Mouse (Mus musculus) forebrain, embryonic 14.5 days (tissue): ENCODE data around the gene Kat6b. TPM values are rescaled to one million over a fixed set of nuclear protein-coding genes. Genes with fewer than 3 reads are reported as not detected.

ENCODE experiments used
- ATAC-seq: fragments of 200-750 bp; cut with Nextera tagmentation; 2 replicates; pipeline ENCODE4 v1.8.0; 2017; ENCODE audit warnings: mild to moderate bottlenecking, moderate library complexity
- DNase-seq: peaks from one replicate; pipeline ENCODE4 v3.0.0-alpha.2; 2015; ENCODE audit warnings: low spot score
- H3K27ac ChIP-seq: fragments of 300-500 bp; sonication (generic); 2 replicates; pipeline ENCODE4 v1.5.1; 2014; ENCODE audit warnings: low read depth, mild to moderate bottlenecking, control low read depth, low read length, moderate library complexity
- H3K27me3 ChIP-seq: fragments of 300-500 bp; sonication (generic); replicated peaks from 2 replicates; pipeline ENCODE4 v1.6.1; 2014; ENCODE audit warnings: low read length, control low read depth, mixed read lengths; ENCODE audit not compliant: control insufficient read depth, insufficient read depth
- H3K36me3 ChIP-seq: fragments of 300-500 bp; sonication (generic); 2 replicates; pipeline ENCODE4 v1.6.1; 2014; ENCODE audit warnings: low read length, control low read depth; ENCODE audit not compliant: control insufficient read depth, insufficient read depth
- H3K4me1 ChIP-seq: fragments of 300-500 bp; sonication (generic); 2 replicates; pipeline ENCODE4 v1.6.1; 2014; ENCODE audit warnings: antibody characterized with exemption, low read length, control low read depth; ENCODE audit not compliant: control insufficient read depth, insufficient read depth
- H3K4me2 ChIP-seq: fragments of 300-500 bp; sonication (generic); 2 replicates; pipeline ENCODE4 v1.6.1; 2014; ENCODE audit warnings: mild to moderate bottlenecking, control low read depth, low read length
- H3K4me3 ChIP-seq: fragments of 300-500 bp; sonication (generic); 2 replicates; pipeline ENCODE4 v1.5.1; 2014; ENCODE audit warnings: low read depth, low read length, control low read depth
- H3K9ac ChIP-seq: fragments of 300-500 bp; sonication (generic); 2 replicates; pipeline ENCODE4 v1.6.1; 2014; ENCODE audit warnings: mild to moderate bottlenecking, low read length, control low read depth, moderate library complexity
- H3K9me3 ChIP-seq: fragments of 300-500 bp; sonication (generic); replicated peaks from 2 replicates; pipeline ENCODE4 v1.6.1; 2016; ENCODE audit warnings: low read length, control low read depth, mixed read lengths; ENCODE audit not compliant: control insufficient read depth
- WGBS: fragments of 180-500 bp; shearing (Covaris S2); extraction: QIAGEN DNeasy Blood & Tissue Kit; methylation state at CpG from one replicate; pipeline ENCODE4 v1.1.7; 2014; 5-methylcytosine and 5-hydroxymethylcytosine counted together
- polyA plus RNA-seq: library from polyadenylated mRNA; unstranded; fragments of >200 nt; fragmentation: Nextera tagmentation; extraction: Ambion mirVana; gene quantifications from 2 replicates; pipeline ENCODE4 v1.2.1, GENCODE M21; 2014

Kat6b gene
- polyA plus RNA-seq, 1 experiment from 2014 or later: 28.8 TPM

DNA sequence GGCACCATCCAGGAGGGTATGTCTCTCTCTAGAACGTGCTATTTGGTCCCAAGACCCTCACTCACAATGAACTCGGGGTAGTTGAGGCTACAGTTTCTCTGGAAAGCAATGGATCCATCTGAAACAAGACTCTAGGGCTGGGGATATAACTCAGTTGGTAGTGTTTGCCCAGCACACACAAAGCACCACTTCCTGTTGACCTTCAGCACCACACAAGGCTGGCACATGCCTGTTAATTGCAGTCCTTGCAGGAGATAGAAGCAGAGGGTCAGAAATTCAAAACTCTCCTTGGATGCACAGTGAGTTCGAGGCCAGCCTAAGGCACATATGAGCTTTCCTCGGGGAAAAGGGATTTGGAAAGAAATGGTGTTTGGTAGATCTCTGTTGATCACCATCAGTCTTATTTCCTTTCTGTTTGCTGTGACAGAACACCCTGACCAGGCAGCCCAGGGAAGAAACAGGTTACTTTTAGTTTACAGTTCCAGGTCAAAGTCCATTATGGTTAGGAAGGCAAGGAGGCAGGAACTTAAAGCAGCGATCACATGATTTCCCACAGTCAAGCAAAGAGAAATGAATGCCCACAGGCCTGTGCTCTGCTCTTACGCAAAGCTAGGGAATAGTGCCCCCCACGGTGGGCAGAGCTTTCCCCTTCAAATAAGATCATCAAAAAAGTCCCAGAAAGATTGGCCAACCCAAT lies 25.4 kb upstream of the Kat6b start:
- WGBS: 92% methylated on average over 7 of the region's 7 CpGs
- H3K9ac ChIP-seq: no peak overlapping the region
- ATAC-seq: no peak
- no peaks in the 10 kb centered on the region for H3K9me3 ChIP-seq
- H3K27me3 ChIP-seq: no peaks in the 10 kb centered on the region
- H3K4me3 ChIP-seq: no peak overlapping the region
- H3K4me2 ChIP-seq: no peak overlapping the region
- no peak overlapping the region for H3K27ac ChIP-seq
- H3K36me3 ChIP-seq: no peaks in the 10 kb centered on the region
- no peak for DNase-seq
- H3K4me1 ChIP-seq: no peaks in the 10 kb centered on the region

DNA sequence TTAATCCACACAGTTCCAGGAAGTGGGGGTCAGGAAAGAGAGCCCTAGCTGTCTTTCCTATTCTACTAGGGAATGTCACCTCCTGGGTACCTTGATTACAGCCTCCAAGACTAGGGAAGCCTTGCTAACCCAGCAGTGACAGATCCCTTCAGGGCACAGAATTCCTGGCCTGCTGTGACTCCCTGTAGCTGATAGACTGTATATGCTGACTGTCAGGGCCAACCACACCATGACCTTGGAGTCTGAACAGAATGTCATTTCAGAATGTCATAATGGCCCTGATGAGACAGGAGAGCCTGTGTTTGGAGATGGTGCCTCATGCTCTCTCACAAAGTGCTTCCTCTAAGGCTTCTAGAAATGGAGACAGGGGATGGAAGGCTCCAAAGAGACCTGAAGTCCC lies 24.7 kb upstream of the Kat6b start:
- Histone ChIP-seq H3K4me3 (no peak overlapping the region), H3K9me3 (no peaks in the 10 kb centered on the region), H3K36me3 (no peaks in the 10 kb centered on the region), H3K4me2 (no peak overlapping the region), H3K27me3 (no peaks in the 10 kb centered on the region), H3K9ac (no peak overlapping the region), H3K4me1 (no peaks in the 10 kb centered on the region), H3K27ac (no peak overlapping the region)
- DNase-seq (no peak), ATAC-seq (no peak)

GRCm38 (mm10) chr14:21457876-21458275 lies 23.4 kb upstream of the Kat6b start:
- no peak overlapping the region for H3K4me3 ChIP-seq
- H3K36me3 ChIP-seq: no peaks in the 10 kb centered on the region
- H3K4me1 ChIP-seq: no peaks in the 10 kb centered on the region
- H3K9ac ChIP-seq: no peak overlapping the region
- WGBS: 58% methylated on average over 5 of the region's 5 CpGs
- DNase-seq (no peak), ATAC-seq (no peak)
- H3K27ac ChIP-seq: no peak overlapping the region
- no peaks in the 10 kb centered on the region for H3K27me3 ChIP-seq
- H3K4me2 ChIP-seq: no peak overlapping the region
- H3K9me3 ChIP-seq: no peaks in the 10 kb centered on the region

DNA sequence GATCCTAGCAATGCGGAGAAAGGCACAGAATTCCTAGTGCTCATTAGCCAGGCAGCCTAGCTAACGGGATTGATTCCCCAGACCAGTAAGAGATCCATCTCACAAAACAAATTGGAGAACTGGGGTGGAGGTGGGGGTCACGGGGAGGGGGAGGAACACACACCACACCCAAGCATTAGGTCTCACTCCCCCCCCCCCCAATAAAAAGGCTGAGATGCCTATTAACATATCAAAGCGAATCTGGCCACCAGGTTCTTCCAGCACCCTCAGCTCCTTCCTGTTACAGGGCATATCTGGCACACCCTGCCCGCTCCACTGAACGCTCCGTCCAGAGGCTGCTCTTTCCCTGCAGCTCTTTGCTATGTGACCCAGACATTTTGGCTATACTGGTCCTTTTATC lies 22.5 kb upstream of the Kat6b start:
- Histone ChIP-seq H3K27ac (no peak overlapping the region), H3K4me2 (no peak overlapping the region), H3K9me3 (no peaks in the 10 kb centered on the region), H3K4me3 (no peak overlapping the region), H3K9ac (no peak overlapping the region), H3K4me1 (no peaks in the 10 kb centered on the region), H3K36me3 (no peaks in the 10 kb centered on the region), H3K27me3 (no peaks in the 10 kb centered on the region)
- ATAC-seq (no peak), DNase-seq (no peak)
- WGBS: 60% methylated on average over 7 of the region's 7 CpGs

- DNase-seq: no peak
- H3K9me3 ChIP-seq: no peaks in the 10 kb centered on the region
- ATAC-seq: no peak
- no peak overlapping the region for H3K4me3 ChIP-seq
- H3K9ac ChIP-seq: no peak overlapping the region
- no peaks in the 10 kb centered on the region for H3K4me1 ChIP-seq
- no peak overlapping the region for H3K4me2 ChIP-seq
- H3K27ac ChIP-seq: no peak overlapping the region
- 89% methylated on average over 4 of the region's 4 CpGs for WGBS
- no peaks in the 10 kb centered on the region for H3K27me3 ChIP-seq
- H3K36me3 ChIP-seq: no peaks in the 10 kb centered on the region
Observed at GRCm38 (mm10) chr14:21459163-21459562, 22.1 kb upstream of the Kat6b start.

DNA sequence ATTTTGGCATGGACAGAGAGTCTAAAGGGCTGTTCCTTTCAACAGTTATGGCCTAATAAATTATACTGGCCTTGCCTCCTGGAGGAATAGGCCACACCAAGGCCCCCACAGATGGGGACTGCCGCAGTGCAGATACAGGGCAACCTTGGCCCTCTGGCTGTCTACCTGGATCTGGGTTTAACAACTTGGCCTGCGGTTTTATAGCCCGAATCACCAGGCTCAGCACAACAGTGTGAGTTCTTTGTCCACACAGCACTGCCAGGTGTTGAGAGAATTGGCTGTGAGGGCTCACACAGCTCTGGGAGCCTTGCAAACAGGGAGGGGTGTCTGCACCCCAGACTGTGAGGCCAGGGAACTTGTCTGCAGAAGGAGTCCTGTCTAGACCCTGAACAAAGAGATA lies 18.8 kb upstream of the Kat6b start:
- no peak overlapping the region for H3K4me2 ChIP-seq
- H3K9ac ChIP-seq: no peak overlapping the region
- no peak overlapping the region for H3K4me3 ChIP-seq
- no peaks in the 10 kb centered on the region for H3K36me3 ChIP-seq
- no peak for DNase-seq
- no peaks in the 10 kb centered on the region for H3K9me3 ChIP-seq
- no peaks in the 10 kb centered on the region for H3K4me1 ChIP-seq
- ATAC-seq: no peak
- H3K27me3 ChIP-seq: no peaks in the 10 kb centered on the region
- 87% methylated on average over 3 of the region's 3 CpGs for WGBS
- no peak overlapping the region for H3K27ac ChIP-seq

- H3K4me3 ChIP-seq: no peak overlapping the region
- no peaks in the 10 kb centered on the region for H3K4me1 ChIP-seq
- no peak overlapping the region for H3K4me2 ChIP-seq
- no peak overlapping the region for H3K9ac ChIP-seq
- no peaks in the 10 kb centered on the region for H3K9me3 ChIP-seq
- ATAC-seq (no peak), DNase-seq (no peak)
- no peaks in the 10 kb centered on the region for H3K36me3 ChIP-seq
- H3K27ac ChIP-seq: no peak overlapping the region
- 94% methylated on average over 9 of the region's 9 CpGs for WGBS
- H3K27me3 ChIP-seq: no peaks in the 10 kb centered on the region
Observed at GRCm38 (mm10) chr14:21463117-21463712, 18.0 kb upstream of the Kat6b start.

DNA sequence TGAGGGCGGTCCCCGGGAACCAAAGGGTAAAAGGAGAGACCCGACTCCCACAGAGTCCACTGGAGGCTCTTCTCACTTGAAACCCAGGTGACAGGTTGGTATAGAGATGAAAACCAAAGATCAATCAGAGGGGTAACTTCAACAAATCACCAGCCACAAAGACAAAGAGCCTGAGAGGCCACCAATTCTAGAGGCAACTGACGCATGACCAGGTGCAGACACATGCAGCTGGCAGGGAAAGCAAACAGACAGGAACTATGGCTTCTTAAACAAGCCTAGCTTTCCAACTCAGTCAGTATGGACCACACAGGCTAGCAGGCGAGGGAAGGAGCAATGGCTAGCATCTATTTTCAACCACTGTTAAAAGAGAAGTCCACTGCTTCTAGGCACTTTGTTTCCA lies 10.8 kb upstream of the Kat6b start:
- 88% methylated on average over 5 of the region's 5 CpGs for WGBS
- Histone ChIP-seq H3K9ac (no peak overlapping the region), H3K27ac (no peak overlapping the region), H3K9me3 (no peaks in the 10 kb centered on the region), H3K4me3 (no peak overlapping the region), H3K27me3 (no peaks in the 10 kb centered on the region), H3K4me2 (no peak overlapping the region), H3K36me3 (no peaks in the 10 kb centered on the region), H3K4me1 (no peaks in the 10 kb centered on the region)
- ATAC-seq (no peak), DNase-seq (no peak)

DNA sequence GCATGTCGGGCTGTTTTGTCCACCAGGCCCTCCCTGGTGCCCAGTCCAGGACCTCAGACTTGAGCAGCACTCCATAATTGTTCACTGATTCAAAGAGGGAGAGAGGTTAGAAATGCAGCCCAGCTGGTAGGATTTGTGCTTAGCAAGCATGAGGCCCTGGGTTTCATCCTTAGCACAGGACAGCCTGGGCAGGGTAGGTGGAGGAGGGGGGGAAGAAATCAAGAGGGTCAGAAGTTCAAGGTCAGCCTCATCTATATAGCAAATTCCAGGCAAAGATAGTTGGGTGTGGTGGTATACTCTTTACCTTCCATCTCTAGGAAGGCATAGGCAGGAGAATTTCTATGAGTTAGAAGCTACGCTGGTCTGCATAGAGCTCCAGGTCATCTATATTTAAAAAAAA lies 9.3 kb upstream of the Kat6b start:
- no peaks in the 10 kb centered on the region for H3K9me3 ChIP-seq
- H3K27ac ChIP-seq: no peak overlapping the region
- no peak overlapping the region for H3K9ac ChIP-seq
- 99% methylated on average over 2 of the region's 2 CpGs for WGBS
- no peaks in the 10 kb centered on the region for H3K27me3 ChIP-seq
- H3K4me1 ChIP-seq: no peaks in the 10 kb centered on the region
- no peak for DNase-seq
- no peak overlapping the region for H3K4me2 ChIP-seq
- H3K4me3 ChIP-seq: no peak overlapping the region
- H3K36me3 ChIP-seq: no peaks in the 10 kb centered on the region
- no peak for ATAC-seq
